Mouse (Mus musculus): ENCODE measurements around the gene Rbfox1. TPM values are rescaled to one million over a fixed set of nuclear protein-coding genes. Genes with fewer than 3 reads are reported as not detected.

The Rbfox1 gene
- total and polyA plus RNA-seq, 3 experiments: not detected

GRCm38 (mm10) chr16:6065481-6065880, 180.3 kb downstream of the Rbfox1 start:
- H3K79me2 ChIP-seq (ENCODE audit: control insufficient read depth, insufficient read depth, low read length, poor library complexity): no peaks in the 10 kb centered on the region
- H3K36me3 ChIP-seq (ENCODE audit: control insufficient read depth in 1 of 2, insufficient read depth in 2 of 2, low read length in 2 of 2): no peaks in the 10 kb centered on the region
- no peak overlapping the region for H3K4me3 ChIP-seq (ENCODE audit: control insufficient read depth in 1 of 2, insufficient read depth in 1 of 2, low read depth in 2 of 2, low read length in 2 of 2)
- H3K4me1 ChIP-seq (ENCODE audit: control insufficient read depth in 1 of 2, insufficient read depth in 2 of 2, low read length in 2 of 2): no peaks in the 10 kb centered on the region
- no peak overlapping the region for H3K9ac ChIP-seq (ENCODE audit: control insufficient read depth, low read depth, low read length, poor library complexity, severe bottlenecking)
- no peaks in the 10 kb centered on the region for H3K27me3 ChIP-seq (ENCODE audit: control insufficient read depth in 1 of 2, insufficient read depth in 2 of 2, low read length in 2 of 2)
- TF ChIP-seq TAL1 (IDR thresholded peaks at IDR 0.05; ENCODE audit: low read length): no peak
- TF ChIP-seq ZMIZ1 (IDR thresholded peaks at IDR 0.05; ENCODE audit: low read depth, low read length): no peak
- TF ChIP-seq CHD2 (IDR thresholded peaks at IDR 0.05; ENCODE audit: low read length): no peak
- no peak for TF ChIP-seq EP300 (IDR thresholded peaks at IDR 0.05; ENCODE audit: low read depth in 1 of 2, low read length in 2 of 2)
- no peak for TF ChIP-seq USF2 (IDR thresholded peaks at IDR 0.05; ENCODE audit: borderline replicate concordance in 1 of 2, insufficient read depth in 1 of 2, low read depth in 1 of 2, low read length in 2 of 2)
- no peak for TF ChIP-seq POLR2AphosphoS2 (IDR thresholded peaks at IDR 0.05; ENCODE audit: low read length)
- TF ChIP-seq NELFE (IDR thresholded peaks at IDR 0.05; ENCODE audit: low read depth, low read length): no peak
- TF ChIP-seq ZNF384 (IDR thresholded peaks at IDR 0.05; ENCODE audit: low read depth, low read length): no peak
- no peak for TF ChIP-seq BHLHE40 (IDR thresholded peaks at IDR 0.05; ENCODE audit: borderline replicate concordance, low read depth, low read length)
- no peak for TF ChIP-seq NRF1 (IDR thresholded peaks at IDR 0.05; ENCODE audit: insufficient read depth, low read depth, low read length, poor library complexity, severe bottlenecking)
- no peak for TF ChIP-seq SMC3 (IDR thresholded peaks at IDR 0.05; ENCODE audit: low read depth, low read length)
- TF ChIP-seq KAT2A (conservative IDR thresholded peaks at IDR 0.05; ENCODE audit: low read depth, low read length): no peak
- no peak for TF ChIP-seq USF1 (IDR thresholded peaks at IDR 0.05; ENCODE audit: low read depth, low read length)
- TF ChIP-seq RCOR1 (IDR thresholded peaks at IDR 0.05; ENCODE audit: low read depth, low read length): no peak
- no peak for TF ChIP-seq GATA1 (IDR thresholded peaks at IDR 0.05; ENCODE audit: low read depth, low read length)
- no peaks in the 10 kb centered on the region for H3K9me3 ChIP-seq (replicated peaks; ENCODE audit: insufficient read depth, low read length)
- no peak for DNase-seq (ENCODE audit: low read depth, low spot score)
- no peak overlapping the region for H3K27ac ChIP-seq (ENCODE audit: control insufficient read depth, low read depth, low read length)

- H3K36me3 ChIP-seq (ENCODE audit: control insufficient read depth in 1 of 2, insufficient read depth in 2 of 2, low read length in 2 of 2): no peaks in the 10 kb centered on the region
- no peaks in the 10 kb centered on the region for H3K79me2 ChIP-seq (ENCODE audit: control insufficient read depth, insufficient read depth, low read length, poor library complexity)
- no peaks in the 10 kb centered on the region for H3K4me1 ChIP-seq (ENCODE audit: control insufficient read depth in 1 of 2, insufficient read depth in 2 of 2, low read length in 2 of 2)
- H3K27me3 ChIP-seq (ENCODE audit: control insufficient read depth in 1 of 2, insufficient read depth in 2 of 2, low read length in 2 of 2): no peaks in the 10 kb centered on the region; a peak in 1 of 4 replicates
- H3K9ac ChIP-seq (ENCODE audit: control insufficient read depth, low read depth, low read length, poor library complexity, severe bottlenecking): no peak overlapping the region
- no peak overlapping the region for H3K27ac ChIP-seq (ENCODE audit: control insufficient read depth, low read depth, low read length)
- H3K9me3 ChIP-seq (replicated peaks; ENCODE audit: insufficient read depth, low read length): no peaks in the 10 kb centered on the region
- TF ChIP-seq UBTF (IDR thresholded peaks at IDR 0.05; ENCODE audit: borderline replicate concordance, insufficient read depth, low read depth, low read length): no peak
- no peak for TF ChIP-seq ZNF384 (IDR thresholded peaks at IDR 0.05; ENCODE audit: low read depth, low read length)
- TF ChIP-seq JUND (IDR thresholded peaks at IDR 0.05; ENCODE audit: low read depth, low read length): no peak
- no peak for TF ChIP-seq RAD21 (IDR thresholded peaks at IDR 0.05; ENCODE audit: low read depth, low read length)
- TF ChIP-seq CHD2 (IDR thresholded peaks at IDR 0.05; ENCODE audit: low read length): no peak
- TF ChIP-seq MXI1 (IDR thresholded peaks at IDR 0.05; ENCODE audit: low read depth, low read length): no peak
- TF ChIP-seq BHLHE40 (IDR thresholded peaks at IDR 0.05; ENCODE audit: borderline replicate concordance, low read depth, low read length): no peak
- TF ChIP-seq NELFE (IDR thresholded peaks at IDR 0.05; ENCODE audit: low read depth, low read length): no peak
- no peak for TF ChIP-seq SMC3 (IDR thresholded peaks at IDR 0.05; ENCODE audit: low read depth, low read length)
- TF ChIP-seq CHD1 (IDR thresholded peaks at IDR 0.05; ENCODE audit: low read depth, low read length): no peak
- no peak for TF ChIP-seq GATA1 (IDR thresholded peaks at IDR 0.05; ENCODE audit: low read depth, low read length)
- TF ChIP-seq RCOR1 (IDR thresholded peaks at IDR 0.05; ENCODE audit: low read depth, low read length): no peak
- no peak for TF ChIP-seq ZMIZ1 (IDR thresholded peaks at IDR 0.05; ENCODE audit: low read depth, low read length)
- TF ChIP-seq MYB (IDR thresholded peaks at IDR 0.05; ENCODE audit: low read depth, low read length): no peak
- no peak for TF ChIP-seq SIN3A (IDR thresholded peaks at IDR 0.05; ENCODE audit: low read length)
- DNase-seq (ENCODE audit: low read depth, low spot score): no peak
- H3K4me3 ChIP-seq (ENCODE audit: control insufficient read depth in 1 of 2, insufficient read depth in 1 of 2, low read depth in 2 of 2, low read length in 2 of 2): no peak overlapping the region
Measured at GRCm38 (mm10) chr16:6075442-6076050, 190.4 kb downstream of the Rbfox1 start.
